Mouse (Mus musculus) large intestine, adult 2 months (tissue): ENCODE data around the gene Dcaf5. TPM values are rescaled to one million over a fixed set of nuclear protein-coding genes. Genes with fewer than 3 reads are reported as not detected.

ENCODE experiments used
- DNase-seq: peaks from one replicate; pipeline ENCODE4 v3.0.0-alpha.2; 2012; ENCODE audit warnings: low read depth, low spot score
- WGBS: fragments of 180-500 bp; shearing (Covaris S2); methylation state at CpG from one replicate; pipeline ENCODE4 v1.1.7; 2018; 5-methylcytosine and 5-hydroxymethylcytosine counted together
- polyA plus RNA-seq: library from polyadenylated mRNA; depleted of rRNA; stranded (reverse); fragments of >200 nt; gene quantifications from 2 replicates; pipeline ENCODE4 v1.2.3, GENCODE M21; 2012

Dcaf5 gene
- polyA plus RNA-seq, 1 experiment = 11.7 TPM

DNA sequence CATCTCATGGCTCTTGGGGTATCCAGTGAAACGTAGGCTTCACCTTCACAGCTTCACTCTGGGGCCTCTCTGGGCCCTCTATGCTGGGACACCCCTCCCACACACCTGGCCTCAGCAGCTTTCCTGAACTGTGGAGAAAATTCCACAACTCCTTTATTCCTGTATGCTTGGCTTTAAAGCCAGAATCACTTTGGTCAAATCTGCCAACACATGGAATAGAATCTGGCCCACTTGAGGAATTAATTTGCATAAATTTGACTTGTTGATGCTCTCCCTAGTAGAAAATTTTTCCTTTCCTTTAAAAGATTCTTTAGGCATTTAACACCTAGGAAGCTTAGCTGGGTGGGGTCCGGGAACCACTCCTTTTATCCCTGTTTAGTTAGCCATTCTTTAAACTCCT lies 21.3 kb downstream of the Dcaf5 start:
- no peak for DNase-seq
- WGBS = 96% methylated on average over 2 of the region's 2 CpGs

DNA sequence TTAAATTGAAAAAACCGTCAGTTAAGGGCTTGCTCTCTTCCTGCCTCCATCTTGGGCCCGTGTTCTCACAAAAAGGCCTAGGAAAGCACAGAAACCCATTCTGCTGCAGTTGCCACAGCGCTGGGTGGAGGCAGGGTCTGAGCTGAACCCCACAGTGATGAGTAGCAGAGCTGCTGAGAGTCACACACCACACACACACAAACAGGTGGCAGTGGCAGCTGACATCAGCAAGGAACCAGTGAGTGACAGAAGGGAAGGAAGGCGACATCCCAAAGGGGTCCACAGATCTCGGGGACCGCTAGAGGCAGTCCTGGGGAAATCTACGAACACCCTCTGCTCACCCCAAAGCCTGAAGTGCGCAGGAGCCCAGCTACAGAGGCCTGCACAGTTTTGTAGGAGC lies 25.5 kb downstream of the Dcaf5 start:
- 95% methylated on average over 8 of the region's 8 CpGs for WGBS
- DNase-seq = no peak

DNA sequence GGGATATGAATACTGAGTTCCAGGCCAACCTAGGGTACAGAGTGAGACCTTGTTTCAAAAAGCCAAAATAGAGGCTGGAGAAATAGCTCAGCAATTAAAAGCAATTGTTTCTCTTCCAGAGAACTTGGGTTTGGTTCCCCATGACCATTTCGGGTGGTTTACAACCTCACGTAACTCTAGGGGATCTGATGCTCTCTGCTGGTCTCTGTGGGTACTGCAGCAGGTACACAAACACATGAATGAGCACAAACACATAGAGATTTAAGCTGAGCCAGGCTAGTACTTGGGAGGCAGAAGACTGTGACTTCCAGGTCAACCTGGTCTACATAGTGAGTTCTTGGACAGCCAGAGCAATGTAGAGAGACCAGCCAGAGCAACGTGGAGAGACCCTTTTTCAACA lies 28.6 kb downstream of the Dcaf5 start:
- 63% methylated on average over 3 of the region's 3 CpGs for WGBS
- peak; percentile 3 for DNase-seq

DNA sequence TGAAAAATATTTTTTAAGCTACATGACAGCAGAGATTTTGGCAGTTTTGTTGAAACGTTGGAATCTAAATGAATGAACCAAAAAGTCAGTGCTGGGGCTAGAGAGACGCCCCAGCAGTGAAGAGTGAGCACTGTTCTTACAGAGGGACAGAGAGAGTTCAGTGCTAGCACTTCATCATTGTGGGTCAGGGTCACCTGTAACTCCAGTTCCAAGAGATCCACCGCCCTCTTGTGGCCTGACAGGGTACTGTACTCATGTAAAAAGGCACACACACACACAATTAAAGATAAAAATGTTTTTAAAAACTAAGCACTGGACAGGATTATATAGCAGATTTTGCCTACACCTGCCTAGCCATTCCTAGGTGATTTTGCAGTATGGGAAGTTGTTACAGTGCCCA lies 29.8 kb downstream of the Dcaf5 start:
- WGBS = 52% methylated on average over 3 of the region's 3 CpGs
- DNase-seq = peak; percentile 3

DNA sequence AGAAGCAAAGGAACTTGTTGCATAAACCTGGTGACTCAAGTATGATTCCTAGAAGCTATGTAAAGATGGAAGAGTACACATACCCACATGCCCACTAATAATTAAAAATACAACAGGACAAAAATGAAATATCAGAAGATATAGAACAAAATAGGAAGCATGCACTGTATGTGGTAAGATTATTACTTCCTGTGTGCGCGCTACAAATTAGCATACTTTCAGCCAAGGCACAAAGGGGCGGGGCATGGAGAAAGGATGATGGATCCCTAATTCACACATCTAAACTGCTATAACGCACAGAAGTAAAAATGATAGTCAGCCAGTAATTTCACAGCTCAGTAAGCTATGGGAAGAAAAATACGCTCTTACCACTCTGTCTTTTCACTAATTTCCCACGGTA lies 32.3 kb downstream of the Dcaf5 start:
- 91% methylated on average over 6 of the region's 6 CpGs for WGBS
- DNase-seq = no peak

DNA sequence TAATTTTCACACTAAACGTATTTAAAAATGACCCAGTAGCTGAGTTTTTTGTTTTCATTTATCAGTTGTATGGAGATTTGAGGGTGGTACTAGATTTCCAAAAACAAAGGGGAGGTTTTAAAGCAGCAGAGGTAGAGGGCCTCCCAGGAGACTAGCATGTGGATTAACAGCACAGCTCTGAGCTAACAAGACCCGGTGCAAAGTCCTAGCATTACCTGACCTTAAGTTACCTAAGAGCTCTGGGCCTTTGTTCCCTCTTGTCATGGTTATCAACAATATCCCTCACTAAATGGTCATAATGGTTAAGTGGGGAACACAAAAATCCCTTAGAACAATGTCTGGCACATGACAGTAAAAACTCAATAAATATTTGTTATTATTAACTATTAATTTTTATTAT lies 37.3 kb downstream of the Dcaf5 start:
- WGBS = 83% methylated on average over 2 of the region's 2 CpGs
- DNase-seq = no peak

DNA sequence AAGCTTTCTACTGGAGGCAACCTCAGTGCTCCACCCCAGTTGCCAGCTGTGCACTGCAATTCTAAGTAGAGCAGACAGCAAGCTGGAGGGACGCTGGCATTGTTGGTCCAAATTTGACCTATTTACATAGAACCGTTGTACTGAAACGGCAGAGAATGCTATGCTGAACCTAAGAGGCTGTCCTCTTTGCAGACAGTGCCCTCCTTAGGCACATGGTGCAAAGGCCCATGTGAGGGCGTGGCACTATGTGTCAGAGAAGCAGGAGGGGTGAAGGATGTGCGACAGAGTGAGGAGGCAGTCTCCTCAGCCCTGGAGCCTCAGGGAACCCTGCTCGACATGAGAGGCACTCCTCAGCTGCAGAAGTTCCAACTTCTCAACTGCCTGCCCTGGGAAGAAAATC lies 40.0 kb downstream of the Dcaf5 start:
- DNase-seq = no peak
- 52% methylated on average over 6 of the region's 6 CpGs for WGBS

DNA sequence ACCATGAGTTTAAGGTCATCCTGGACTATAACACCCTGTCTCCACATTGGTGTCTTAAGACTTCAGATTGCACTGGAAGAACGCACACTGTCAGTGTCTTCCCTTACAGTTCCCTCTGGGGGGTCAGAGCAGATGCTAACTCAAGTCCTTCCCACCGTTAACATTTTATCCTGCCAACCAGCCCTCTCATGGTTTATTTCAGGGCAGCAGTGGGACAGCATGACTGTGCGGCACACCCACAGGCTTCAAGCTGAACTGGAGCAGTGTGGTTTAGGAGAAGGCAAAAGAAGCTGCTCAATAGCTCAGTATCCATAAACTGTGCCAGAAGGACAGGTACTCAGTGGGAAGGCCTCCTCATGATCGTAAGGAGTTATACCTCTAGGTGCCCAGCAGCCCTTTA lies 41.1 kb downstream of the Dcaf5 start:
- no peak for DNase-seq
- 89% methylated on average over 4 of the region's 4 CpGs for WGBS

DNA sequence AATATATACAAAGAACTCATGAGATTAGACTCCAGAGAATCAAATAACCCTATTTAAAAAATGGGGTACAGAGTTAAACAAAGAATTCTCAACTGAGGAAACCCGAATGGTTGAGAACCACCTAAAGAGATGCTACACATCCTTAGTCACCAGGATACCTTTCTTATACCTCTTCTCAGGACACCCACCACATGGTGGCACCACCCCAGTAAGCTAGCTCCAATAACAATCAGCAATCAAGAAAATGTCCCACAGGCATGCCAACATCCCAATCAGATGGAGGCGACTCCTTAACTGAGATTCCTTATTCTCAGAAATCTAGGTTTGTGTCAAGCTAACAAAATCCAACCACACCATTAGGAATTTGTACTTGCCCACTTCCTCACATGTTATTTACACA lies 42.4 kb downstream of the Dcaf5 start:
- WGBS = 95% methylated on average over 2 of the region's 2 CpGs
- DNase-seq = no peak

DNA sequence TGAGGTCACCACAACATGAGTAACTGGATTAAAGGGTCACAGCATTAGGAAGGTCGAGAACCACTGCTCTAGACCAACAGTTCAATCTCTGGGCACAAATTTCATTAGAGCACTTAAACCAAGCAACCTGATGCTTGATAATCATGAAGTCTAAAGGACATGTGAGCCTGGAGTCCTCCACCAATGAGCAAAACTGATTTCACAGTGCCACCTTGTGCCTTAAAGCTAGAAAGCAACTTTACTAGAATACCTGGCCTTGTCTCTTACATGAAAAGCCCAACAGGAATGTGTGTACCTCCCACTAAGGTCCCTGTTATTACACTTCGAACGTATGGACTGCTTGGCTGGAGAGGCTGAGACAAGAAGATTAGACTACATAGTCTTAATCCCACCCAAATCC lies 47.0 kb downstream of the Dcaf5 start:
- no peak for DNase-seq
- WGBS = 47% methylated on average over 3 of the region's 3 CpGs

DNA sequence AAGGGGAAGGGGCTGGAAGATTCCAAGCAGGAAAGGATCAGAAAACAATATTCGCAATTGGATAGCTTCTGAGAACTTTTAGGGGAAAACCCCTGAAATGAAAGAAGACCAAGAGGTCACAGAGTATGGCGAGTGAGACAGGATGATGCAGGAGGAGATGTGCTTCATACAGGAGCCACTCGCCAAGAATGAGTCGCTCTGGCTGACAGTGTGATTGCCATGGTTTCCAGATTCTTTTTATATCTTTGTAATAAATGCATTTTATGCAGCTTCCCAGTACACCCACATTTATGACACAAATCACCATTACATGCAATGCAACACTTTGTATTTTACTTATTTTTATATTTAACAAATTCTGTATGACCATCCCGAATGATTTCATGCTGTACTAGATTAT lies 49.1 kb downstream of the Dcaf5 start:
- DNase-seq = no peak
- WGBS = 79% methylated on average over 5 of the region's 5 CpGs

DNA sequence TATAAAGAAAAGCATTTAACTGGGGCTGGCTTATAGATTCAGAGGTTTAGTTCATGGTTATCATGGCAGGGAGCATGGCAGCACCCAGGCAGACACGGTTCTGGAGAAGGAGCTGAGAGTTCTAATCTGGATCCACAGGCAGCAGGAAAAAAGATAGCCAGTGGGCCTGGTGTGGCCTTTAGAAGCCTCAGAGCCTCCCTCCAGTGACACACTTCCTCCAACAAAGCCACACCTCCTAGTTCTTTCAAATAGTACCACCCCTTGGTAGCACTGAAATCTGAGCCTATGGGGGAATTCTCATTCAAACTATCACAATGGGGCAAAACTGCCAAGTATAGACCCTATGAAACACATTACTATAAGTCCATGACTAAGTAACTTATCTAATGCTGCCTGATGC lies 51.0 kb downstream of the Dcaf5 start:
- DNase-seq = no peak
- WGBS = 75% methylated on average over 1 of the region's 1 CpGs

DNA sequence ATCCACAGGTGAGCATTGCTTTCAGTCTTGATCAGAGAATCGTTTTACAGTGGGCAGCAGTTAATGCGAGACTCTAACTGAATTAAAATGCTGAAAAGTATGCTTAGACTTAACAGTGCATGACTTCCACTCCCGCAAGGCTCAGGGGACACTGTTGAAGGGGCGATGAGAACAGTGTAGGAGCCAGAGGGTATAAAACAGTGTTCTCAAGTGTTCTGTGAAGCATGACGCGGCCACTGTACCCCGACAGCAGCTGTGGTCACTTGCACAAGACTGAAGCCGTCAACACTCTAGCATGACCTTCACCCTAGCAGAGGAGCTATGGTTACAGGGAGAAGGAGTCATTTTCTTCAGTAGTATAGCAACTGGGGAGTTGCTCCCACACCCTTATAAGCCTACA lies 52.9 kb downstream of the Dcaf5 start:
- no peak for DNase-seq
- 89% methylated on average over 8 of the region's 8 CpGs for WGBS

DNA sequence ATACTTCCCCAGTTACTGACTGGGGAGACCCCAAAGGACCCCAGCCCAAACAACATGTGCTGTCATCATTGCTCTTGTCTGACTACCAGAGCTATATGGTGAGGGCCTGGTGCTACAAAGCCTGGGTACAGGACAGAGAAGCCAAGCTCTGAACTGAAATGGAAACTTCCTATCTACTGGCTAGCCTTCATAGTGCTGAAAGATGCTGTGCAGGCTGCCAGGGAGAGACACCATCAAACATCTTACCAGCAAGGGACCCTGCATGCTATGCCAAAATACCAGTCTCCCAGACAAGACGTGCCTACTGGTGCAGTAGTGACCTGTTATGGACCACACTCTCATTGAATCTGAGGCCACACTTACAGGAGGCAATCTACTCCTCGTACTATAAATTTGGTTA lies 53.6 kb downstream of the Dcaf5 start:
- WGBS = 92% methylated on average over 2 of the region's 2 CpGs
- DNase-seq = no peak

DNA sequence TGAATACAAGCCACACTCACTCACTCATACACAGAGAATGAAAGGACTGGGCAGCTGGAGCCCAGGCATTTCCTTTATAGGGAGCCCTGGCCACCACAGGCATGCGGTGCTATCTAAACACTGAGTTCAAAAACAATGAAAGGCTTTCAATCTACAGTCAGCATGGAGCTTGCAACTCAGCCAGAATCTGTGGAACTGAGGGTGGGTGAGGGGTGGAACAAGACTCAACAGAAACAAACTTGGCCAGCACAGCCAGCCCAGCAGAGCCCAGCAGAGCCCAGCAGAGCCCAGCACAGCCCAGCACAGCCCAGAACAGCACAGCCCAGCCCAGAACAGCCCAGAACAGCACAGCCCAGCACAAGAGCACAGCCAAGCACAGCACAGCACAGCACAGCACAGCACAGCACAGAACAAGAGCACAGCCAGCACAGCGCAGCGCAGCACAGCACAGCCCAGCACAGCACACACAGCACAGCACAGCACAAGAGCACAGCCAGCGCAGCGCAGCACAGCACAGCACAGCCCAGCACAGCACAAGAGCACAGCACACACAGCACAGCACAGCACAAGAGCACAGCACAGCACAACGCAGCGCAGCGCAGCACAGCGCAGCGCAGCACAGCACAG lies 56.5 kb downstream of the Dcaf5 start:
- no peak for DNase-seq
- WGBS = 76% methylated on average over 10 of the region's 10 CpGs

DNA sequence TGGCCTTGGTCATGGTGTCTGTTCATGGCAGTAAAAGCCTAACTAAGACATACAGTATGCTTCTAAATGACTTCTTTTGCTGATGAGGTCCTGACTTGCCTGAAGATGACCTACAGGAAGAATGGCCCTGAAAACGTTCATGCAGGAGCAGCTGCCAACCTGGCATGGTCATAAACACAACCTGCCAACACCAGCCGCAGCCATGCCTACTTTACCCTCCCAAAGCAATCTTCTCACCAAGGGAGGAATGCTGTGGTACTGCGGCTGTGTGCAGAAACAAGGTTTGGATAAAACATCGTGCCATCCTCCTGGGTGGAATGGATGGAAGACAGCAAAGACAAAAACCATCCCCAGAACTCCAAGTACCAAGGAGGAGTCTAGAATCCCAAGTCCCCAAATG lies 57.0 kb downstream of the Dcaf5 start:
- DNase-seq = no peak
- WGBS = 24% methylated on average over 4 of the region's 4 CpGs

DNA sequence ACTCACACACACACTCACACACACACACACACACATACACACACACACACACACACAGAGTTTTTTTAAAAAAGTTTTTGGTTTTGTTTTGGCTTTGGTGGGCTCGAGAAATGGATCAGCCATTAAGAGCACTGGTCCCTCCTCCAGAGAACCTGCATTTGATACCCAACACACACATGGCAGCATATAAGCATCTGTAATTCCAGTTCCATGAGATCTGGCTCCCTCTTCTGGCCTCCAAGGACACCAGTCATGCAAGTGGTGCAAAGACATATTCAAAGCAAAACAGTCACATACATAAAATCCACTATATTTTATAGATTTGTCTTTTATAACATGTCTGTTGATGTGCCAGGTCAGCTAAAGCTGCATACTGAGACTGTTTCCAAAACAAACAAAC lies 58.8 kb downstream of the Dcaf5 start:
- 42% methylated on average over 1 of the region's 1 CpGs for whole genome bisulfite sequencing
- DNase-seq = no peak

DNA sequence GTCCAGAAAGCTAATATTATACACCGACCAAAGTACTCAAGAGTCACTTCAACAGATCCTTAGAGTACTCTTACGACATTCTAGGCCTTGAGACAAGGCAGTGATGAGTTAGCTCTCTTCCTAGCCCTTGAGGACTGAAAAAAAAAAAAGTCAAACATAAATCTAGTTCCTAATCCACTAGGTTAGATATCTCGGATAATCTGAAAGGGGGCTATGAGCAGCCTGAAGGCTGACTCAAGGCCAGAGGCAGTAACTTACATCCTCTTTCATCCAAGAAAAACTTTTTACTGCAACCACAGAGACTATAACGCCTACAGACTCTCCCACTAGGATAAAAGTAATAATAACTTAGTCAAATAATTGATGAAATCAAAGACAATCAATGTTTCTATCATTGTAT lies 60.7 kb downstream of the Dcaf5 start:
- WGBS = 92% methylated on average over 4 of the region's 4 CpGs
- DNase-seq = no peak

DNA sequence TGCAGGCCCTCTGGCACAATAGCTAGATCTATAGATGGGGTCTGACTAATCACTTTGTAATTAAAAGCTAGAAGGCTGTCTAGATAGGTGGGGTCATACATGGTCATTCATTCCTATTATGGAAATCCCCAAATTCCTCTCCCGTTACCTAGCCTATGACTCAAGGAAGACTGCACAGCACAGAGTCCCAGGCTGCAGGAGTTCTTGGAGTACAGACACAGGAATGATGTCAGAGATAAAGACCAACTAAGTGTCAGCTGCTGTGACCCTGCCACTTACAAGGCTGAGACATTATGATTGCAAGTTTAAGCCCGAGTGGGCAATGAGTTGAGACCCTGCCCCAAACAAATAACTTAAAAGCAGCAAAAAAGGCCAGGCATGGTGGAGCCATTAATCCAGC lies 61.7 kb downstream of the Dcaf5 start:
- DNase-seq = no peak
- WGBS = 83% methylated on average over 2 of the region's 2 CpGs

DNA sequence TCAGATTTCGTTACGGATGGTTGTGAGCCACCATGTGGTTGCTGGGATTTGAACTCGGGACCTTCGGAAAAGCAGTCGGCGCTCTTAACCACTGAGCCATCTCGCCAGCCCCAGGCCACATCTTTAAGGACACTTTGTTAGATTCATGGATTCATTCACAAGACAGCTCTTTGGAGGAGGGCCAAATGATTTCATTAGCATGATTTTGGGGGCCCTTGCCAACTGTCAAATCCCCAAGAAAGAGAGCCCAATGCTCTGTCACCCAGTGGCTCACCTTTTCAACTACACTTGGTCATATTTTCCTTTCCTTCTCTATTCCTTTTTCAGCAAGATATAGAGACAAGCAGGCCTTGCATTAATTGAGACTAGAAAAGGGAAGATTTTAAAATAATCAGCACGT lies 63.5 kb downstream of the Dcaf5 start:
- no peak for DNase-seq
- 91% methylated on average over 8 of the region's 8 CpGs for WGBS

DNA sequence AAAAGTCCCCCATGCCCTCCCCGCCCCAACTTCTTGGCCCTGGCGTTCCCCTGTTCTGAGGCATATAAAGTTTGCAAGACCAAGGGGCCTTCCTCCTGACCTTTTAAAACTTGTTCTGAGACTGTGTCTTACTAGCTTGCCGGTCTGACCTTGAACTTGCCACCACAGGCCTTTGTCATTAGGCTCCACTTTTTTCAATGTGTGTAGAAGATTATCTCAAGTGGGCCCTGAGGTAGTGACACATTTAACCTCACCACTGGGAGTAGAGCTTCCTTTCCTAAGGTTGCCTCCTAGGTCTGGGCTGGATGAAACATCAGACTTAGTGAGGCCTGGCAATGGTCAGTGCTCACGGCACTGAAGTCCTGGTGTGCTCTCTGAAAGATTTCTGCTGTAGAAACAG lies 69.2 kb downstream of the Dcaf5 start:
- 77% methylated on average over 4 of the region's 4 CpGs for WGBS

DNA sequence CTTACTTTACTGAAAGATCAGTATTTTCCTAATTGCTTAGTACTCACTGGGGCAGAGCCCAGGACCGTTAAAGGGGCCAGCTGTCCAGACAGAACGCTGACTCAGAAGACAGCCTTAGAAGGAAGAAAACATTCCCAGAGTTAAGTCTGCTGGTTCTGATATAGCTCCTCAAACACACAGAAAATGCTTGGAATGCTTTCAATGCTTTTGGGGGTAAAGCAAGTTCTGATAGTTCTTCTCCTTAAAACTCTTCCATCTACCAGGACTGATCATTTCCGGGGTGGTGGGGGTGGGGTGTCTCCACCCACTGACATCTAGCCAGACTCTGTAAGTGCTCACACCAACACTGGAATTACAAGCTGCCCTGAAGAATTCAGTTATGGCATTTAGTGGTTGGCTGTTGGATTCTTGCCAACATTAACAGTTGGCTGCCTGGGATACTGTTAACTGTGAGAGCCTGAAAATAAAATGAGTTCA lies 70.4 kb downstream of the Dcaf5 start:
- peak; percentile 75 for DNase-seq
- 2% methylated on average over 3 of the region's 3 CpGs for WGBS

More for the DNA sequence above, 69.2 kb downstream of the Dcaf5 start:
- no peak for DNase-seq
